Mouse (Mus musculus): Measurements from ENCODE around the gene Zfp827. TPM values are rescaled to one million over a fixed set of nuclear protein-coding genes. Genes with fewer than 3 reads are reported as not detected.

Zfp827 gene
- polyA plus RNA-seq, 1 experiment from 2014 or later: 11.6 TPM

DNA sequence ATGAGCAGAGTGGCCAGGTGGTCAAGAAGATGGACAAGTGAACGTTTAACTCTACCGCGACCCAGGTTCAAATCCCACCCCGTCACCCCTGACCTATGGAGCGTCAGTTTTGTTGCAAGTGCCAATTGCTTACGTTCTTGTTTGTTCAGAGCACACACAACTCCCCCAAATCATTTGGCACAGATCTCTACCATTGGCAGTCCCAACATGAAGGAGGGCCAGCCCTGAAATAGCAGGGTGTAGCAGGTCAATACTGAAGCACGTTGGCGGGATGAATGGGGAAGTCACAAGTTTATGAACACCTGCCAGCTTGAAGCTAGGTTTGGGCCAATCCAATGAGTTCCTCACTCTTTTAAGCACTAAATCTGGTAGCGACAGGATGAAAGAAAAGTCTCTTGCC, 46.7 kb downstream of the Zfp827 start:
- Histone ChIP-seq H3K27ac (replicated peaks; ENCODE audit: low read depth, low read length) (no peak overlapping the region), H3K4me1 (ENCODE audit: control insufficient read depth, insufficient read depth, low read length) (0 out of 2 replicates have a peak, but pooled peaks cover 3% of the 10 kb centered on the region), H3K9me3 (ENCODE audit: control insufficient read depth, low read length) (no peaks in the 10 kb centered on the region), H3K4me3 (ENCODE audit: low read depth, low read length) (no peak overlapping the region), H3K9ac (ENCODE audit: low read length) (no peak overlapping the region), H3K27me3 (ENCODE audit: control insufficient read depth, insufficient read depth, low read length) (no peaks in the 10 kb centered on the region), H3K4me2 (ENCODE audit: low read depth, severe bottlenecking) (no peak overlapping the region), H3K36me3 (ENCODE audit: control insufficient read depth, insufficient read depth, low read length) (peaks cover 6% of the 10 kb centered on the region; the same call in 1 of the 2 replicates)
- WGBS: 90% methylated on average over 9 of the region's 9 CpGs
- no peak for ATAC-seq (ENCODE audit: insufficient number of reproducible peaks, low FRiP score, low TSS enrichment, low read depth)
- no peak for DNase-seq (ENCODE audit: low spot score)

DNA sequence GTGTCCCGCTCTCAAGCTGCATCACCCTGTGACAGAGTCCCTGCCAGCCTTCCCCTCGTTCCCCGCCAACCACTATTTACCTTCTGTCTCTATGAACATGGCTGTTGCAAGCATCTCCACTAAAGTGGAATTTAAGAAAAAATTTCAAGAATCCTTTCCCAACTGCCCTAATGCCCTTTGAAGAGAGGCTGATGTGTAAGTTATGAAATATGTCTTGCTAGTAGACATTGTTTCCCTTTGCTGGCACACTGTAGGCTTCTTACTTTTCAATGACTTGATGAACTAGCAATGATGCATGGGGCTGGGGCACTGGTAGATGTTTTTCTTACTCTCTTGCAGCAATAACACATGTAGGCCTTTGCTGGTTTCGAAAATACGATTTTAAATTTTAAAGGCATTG, 49.0 kb downstream of the Zfp827 start:
- no peak overlapping the region for H3K4me3 ChIP-seq (ENCODE audit: low read depth, low read length)
- H3K27me3 ChIP-seq (ENCODE audit: control insufficient read depth, insufficient read depth, low read length): no peaks in the 10 kb centered on the region
- no peak for ATAC-seq (ENCODE audit: insufficient number of reproducible peaks, low FRiP score, low TSS enrichment, low read depth)
- WGBS: 93% methylated on average over 5 of the region's 5 CpGs
- H3K4me1 ChIP-seq (ENCODE audit: control insufficient read depth, insufficient read depth, low read length): 0 out of 2 replicates have a peak, but pooled peaks cover 3% of the 10 kb centered on the region
- no peak overlapping the region for H3K4me2 ChIP-seq (ENCODE audit: low read depth, severe bottlenecking)
- peaks cover 2% of the 10 kb centered on the region; the same call in 1 of the 2 replicates for H3K36me3 ChIP-seq (ENCODE audit: control insufficient read depth, insufficient read depth, low read length)
- no peaks in the 10 kb centered on the region for H3K9me3 ChIP-seq (ENCODE audit: control insufficient read depth, low read length)
- no peak for DNase-seq (ENCODE audit: low spot score)
- no peak overlapping the region for H3K27ac ChIP-seq (replicated peaks; ENCODE audit: low read depth, low read length)
- no peak overlapping the region for H3K9ac ChIP-seq (ENCODE audit: low read length)

DNA sequence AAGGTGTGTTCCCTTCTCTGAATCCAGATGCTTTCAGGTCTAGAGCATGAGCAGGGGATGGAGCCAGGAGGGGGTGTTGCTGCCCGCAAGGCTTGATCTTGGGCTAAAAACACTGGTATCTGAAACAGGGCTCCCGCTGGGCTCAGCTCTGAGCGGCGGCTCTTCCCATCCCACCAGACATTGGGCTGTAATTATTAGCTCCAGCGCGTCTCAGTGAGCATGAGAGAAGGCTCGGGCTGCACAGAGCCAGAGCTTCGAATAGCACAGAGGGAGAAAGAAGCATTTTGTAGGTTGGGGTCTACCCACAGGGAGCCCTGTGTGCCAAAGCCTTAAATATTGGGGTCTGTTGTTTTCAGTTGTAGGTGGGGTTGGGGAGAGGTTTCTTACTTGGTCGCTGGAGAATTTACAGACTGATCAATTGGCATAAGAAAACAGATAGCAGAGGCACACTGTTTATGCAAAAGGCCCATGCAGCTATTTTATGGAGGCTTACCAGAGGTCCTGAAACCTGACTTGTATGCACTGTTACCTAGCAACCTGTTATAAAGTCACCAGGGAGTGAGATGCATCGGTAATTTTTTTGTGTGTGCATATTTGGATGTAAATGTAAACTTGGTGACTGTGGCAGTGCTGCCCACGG, 50.4 kb downstream of the Zfp827 start:
- 46% methylated on average over 11 of the region's 11 CpGs for WGBS
- H3K4me2 ChIP-seq (ENCODE audit: low read depth, severe bottlenecking): no peak overlapping the region
- H3K36me3 ChIP-seq (ENCODE audit: control insufficient read depth, insufficient read depth, low read length): peaks cover 2% of the 10 kb centered on the region; the same call in 1 of the 2 replicates
- H3K4me3 ChIP-seq (ENCODE audit: low read depth, low read length): no peak overlapping the region
- H3K4me1 ChIP-seq (ENCODE audit: control insufficient read depth, insufficient read depth, low read length): 0 out of 2 replicates have a peak, but pooled peaks cover 3% of the 10 kb centered on the region
- no peaks in the 10 kb centered on the region for H3K27me3 ChIP-seq (ENCODE audit: control insufficient read depth, insufficient read depth, low read length)
- DNase-seq (ENCODE audit: low spot score) (no peak), ATAC-seq (ENCODE audit: insufficient number of reproducible peaks, low FRiP score, low TSS enrichment, low read depth) (no peak)
- no peaks in the 10 kb centered on the region for H3K9me3 ChIP-seq (ENCODE audit: control insufficient read depth, low read length)
- H3K27ac ChIP-seq (replicated peaks; ENCODE audit: low read depth, low read length): no peak overlapping the region
- H3K9ac ChIP-seq (ENCODE audit: low read length): no peak overlapping the region

DNA sequence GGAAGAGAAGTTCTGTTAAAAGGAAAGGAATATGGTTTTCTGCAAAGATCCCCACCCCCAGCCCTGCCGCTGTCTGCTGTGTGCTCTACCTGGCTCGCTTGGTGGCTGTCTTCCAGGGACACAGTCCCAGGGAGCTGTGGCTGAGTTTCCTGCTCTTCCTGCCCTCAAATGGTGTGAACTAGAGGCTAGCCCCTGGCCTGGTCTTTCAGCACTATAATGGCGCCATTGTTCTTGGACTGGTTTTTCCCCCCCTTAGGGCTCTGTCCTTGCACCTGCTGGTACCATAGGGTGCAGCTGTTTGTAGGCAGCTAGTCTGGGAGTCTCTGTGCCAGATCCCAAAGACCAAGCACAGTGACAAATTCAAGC, 50.9 kb downstream of the Zfp827 start:
- no peak overlapping the region for H3K4me2 ChIP-seq (ENCODE audit: low read depth, severe bottlenecking)
- WGBS: 82% methylated on average over 3 of the region's 3 CpGs
- no peak overlapping the region for H3K4me3 ChIP-seq (ENCODE audit: low read depth, low read length)
- no peak overlapping the region for H3K27ac ChIP-seq (replicated peaks; ENCODE audit: low read depth, low read length)
- ATAC-seq (ENCODE audit: insufficient number of reproducible peaks, low FRiP score, low TSS enrichment, low read depth) (no peak), DNase-seq (ENCODE audit: low spot score) (no peak)
- H3K36me3 ChIP-seq (ENCODE audit: control insufficient read depth, insufficient read depth, low read length): peaks cover 2% of the 10 kb centered on the region; the same call in 1 of the 2 replicates
- 0 out of 2 replicates have a peak, but pooled peaks cover 3% of the 10 kb centered on the region for H3K4me1 ChIP-seq (ENCODE audit: control insufficient read depth, insufficient read depth, low read length)
- H3K9ac ChIP-seq (ENCODE audit: low read length): no peak overlapping the region
- H3K9me3 ChIP-seq (ENCODE audit: control insufficient read depth, low read length): no peaks in the 10 kb centered on the region
- no peaks in the 10 kb centered on the region for H3K27me3 ChIP-seq (ENCODE audit: control insufficient read depth, insufficient read depth, low read length)

GRCm38 (mm10) chr8:79080096-79080739, 52.0 kb downstream of the Zfp827 start:
- H3K9me3 ChIP-seq (ENCODE audit: control insufficient read depth, low read length): no peaks in the 10 kb centered on the region
- H3K27ac ChIP-seq (replicated peaks; ENCODE audit: low read depth, low read length): no peak overlapping the region
- no peaks in the 10 kb centered on the region for H3K27me3 ChIP-seq (ENCODE audit: control insufficient read depth, insufficient read depth, low read length)
- no peak for ATAC-seq (ENCODE audit: insufficient number of reproducible peaks, low FRiP score, low TSS enrichment, low read depth)
- H3K36me3 ChIP-seq (ENCODE audit: control insufficient read depth, insufficient read depth, low read length): no peaks in the 10 kb centered on the region; the same call in 1 of the 2 replicates
- H3K4me3 ChIP-seq (ENCODE audit: low read depth, low read length): no peak overlapping the region
- WGBS: 88% methylated on average over 6 of the region's 6 CpGs
- H3K4me2 ChIP-seq (ENCODE audit: low read depth, severe bottlenecking): no peak overlapping the region
- no peak overlapping the region for H3K9ac ChIP-seq (ENCODE audit: low read length)
- DNase-seq (ENCODE audit: low spot score): no peak
- H3K4me1 ChIP-seq (ENCODE audit: control insufficient read depth, insufficient read depth, low read length): 0 out of 2 replicates have a peak, but pooled peaks cover 3% of the 10 kb centered on the region

DNA sequence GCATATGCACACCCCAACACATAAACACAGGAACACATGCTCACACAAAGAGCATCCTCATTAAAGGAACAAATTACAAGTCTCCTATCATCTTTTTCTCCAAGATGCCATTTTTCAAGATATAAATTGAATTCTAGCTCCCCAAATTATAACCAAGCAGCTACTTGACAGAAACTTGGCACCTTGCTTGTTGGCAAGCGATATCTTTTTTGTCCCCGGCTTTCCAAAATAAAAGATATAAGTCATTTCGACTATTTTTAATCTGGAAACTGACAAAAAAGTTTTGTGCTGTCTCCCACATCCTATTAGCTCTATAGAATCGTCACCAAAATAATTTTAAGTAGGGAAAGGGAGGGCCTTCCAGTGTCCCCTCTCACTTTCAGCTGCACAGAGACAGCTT, 53.1 kb downstream of the Zfp827 start:
- Histone ChIP-seq H3K4me1 (ENCODE audit: control insufficient read depth, insufficient read depth, low read length) (0 out of 2 replicates have a peak, but pooled peaks cover 3% of the 10 kb centered on the region), H3K4me2 (ENCODE audit: low read depth, severe bottlenecking) (no peak overlapping the region), H3K27ac (replicated peaks; ENCODE audit: low read depth, low read length) (no peak overlapping the region), H3K4me3 (ENCODE audit: low read depth, low read length) (no peak overlapping the region), H3K9me3 (ENCODE audit: control insufficient read depth, low read length) (no peaks in the 10 kb centered on the region), H3K27me3 (ENCODE audit: control insufficient read depth, insufficient read depth, low read length) (no peaks in the 10 kb centered on the region), H3K36me3 (ENCODE audit: control insufficient read depth, insufficient read depth, low read length) (no peaks in the 10 kb centered on the region; the same call in 1 of the 2 replicates), H3K9ac (ENCODE audit: low read length) (no peak overlapping the region)
- WGBS: 95% methylated on average over 4 of the region's 4 CpGs
- ATAC-seq (ENCODE audit: insufficient number of reproducible peaks, low FRiP score, low TSS enrichment, low read depth) (no peak), DNase-seq (ENCODE audit: low spot score) (no peak)

- H3K27ac ChIP-seq (replicated peaks; ENCODE audit: low read depth, low read length): no peak overlapping the region
- H3K9me3 ChIP-seq (ENCODE audit: control insufficient read depth, low read length): no peaks in the 10 kb centered on the region
- H3K9ac ChIP-seq (ENCODE audit: low read length): no peak overlapping the region
- ATAC-seq (ENCODE audit: insufficient number of reproducible peaks, low FRiP score, low TSS enrichment, low read depth): no peak
- WGBS: 89% methylated on average over 10 of the region's 10 CpGs
- no peaks in the 10 kb centered on the region; the same call in 1 of the 2 replicates for H3K36me3 ChIP-seq (ENCODE audit: control insufficient read depth, insufficient read depth, low read length)
- DNase-seq (ENCODE audit: low spot score): no peak
- no peak overlapping the region for H3K4me3 ChIP-seq (ENCODE audit: low read depth, low read length)
- H3K4me2 ChIP-seq (ENCODE audit: low read depth, severe bottlenecking): no peak overlapping the region
- H3K27me3 ChIP-seq (ENCODE audit: control insufficient read depth, insufficient read depth, low read length): no peaks in the 10 kb centered on the region
- H3K4me1 ChIP-seq (ENCODE audit: control insufficient read depth, insufficient read depth, low read length): 0 out of 2 replicates have a peak, but pooled peaks cover 3% of the 10 kb centered on the region
Observed at GRCm38 (mm10) chr8:79081955-79082354, 53.7 kb downstream of the Zfp827 start.

DNA sequence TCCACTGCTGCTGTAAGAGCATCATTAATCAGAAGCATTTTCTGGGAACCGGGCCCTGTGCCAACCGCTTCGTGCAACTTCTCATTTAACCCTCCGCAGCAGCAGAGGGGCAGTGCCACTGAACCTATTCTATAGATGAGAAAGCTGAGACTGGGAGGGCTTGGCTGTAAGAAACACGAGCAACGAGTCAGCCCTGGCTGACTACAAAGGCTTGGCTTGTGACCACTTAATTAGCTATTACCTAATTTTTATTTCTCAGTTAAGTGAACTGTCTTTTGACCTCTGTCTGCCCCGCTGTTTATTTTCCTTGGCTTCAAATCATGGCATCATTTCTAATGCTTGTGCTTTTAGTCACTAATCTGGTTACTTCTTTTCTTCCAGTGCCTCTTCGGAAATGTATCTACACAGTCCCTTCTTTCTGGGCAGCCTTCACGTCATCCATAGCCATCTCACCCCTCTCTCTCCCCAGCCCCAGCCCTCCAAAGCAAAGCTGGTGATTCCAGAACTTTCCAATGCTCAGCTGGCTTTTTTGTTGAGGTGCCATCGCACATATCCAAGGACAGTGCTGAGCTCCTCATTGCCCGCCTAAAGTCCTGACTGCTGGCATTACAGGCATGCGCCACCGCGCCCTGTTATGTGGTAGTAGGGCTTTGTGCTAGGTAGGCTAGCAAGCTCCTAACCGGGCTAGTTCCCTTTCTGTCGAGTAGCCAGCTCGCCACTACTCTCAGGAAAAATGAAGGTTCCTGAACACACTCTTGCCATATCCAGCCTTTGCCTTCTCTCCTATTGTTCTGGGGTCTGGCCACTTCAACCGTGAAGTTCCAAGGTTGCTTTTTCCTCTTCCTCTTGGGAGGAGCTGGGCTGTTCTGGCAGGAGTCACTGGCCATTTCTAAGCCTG, 55.5 kb downstream of the Zfp827 start:
- Histone ChIP-seq H3K4me2 (ENCODE audit: low read depth, severe bottlenecking) (no peak overlapping the region), H3K9me3 (ENCODE audit: control insufficient read depth, low read length) (no peaks in the 10 kb centered on the region), H3K4me1 (ENCODE audit: control insufficient read depth, insufficient read depth, low read length) (0 out of 2 replicates have a peak, but pooled peaks cover under 1% of the 10 kb centered on the region), H3K4me3 (ENCODE audit: low read depth, low read length) (no peak overlapping the region), H3K36me3 (ENCODE audit: control insufficient read depth, insufficient read depth, low read length) (no peaks in the 10 kb centered on the region; the same call in 1 of the 2 replicates), H3K9ac (ENCODE audit: low read length) (no peak overlapping the region), H3K27me3 (ENCODE audit: control insufficient read depth, insufficient read depth, low read length) (no peaks in the 10 kb centered on the region), H3K27ac (replicated peaks; ENCODE audit: low read depth, low read length) (no peak overlapping the region)
- ATAC-seq (ENCODE audit: insufficient number of reproducible peaks, low FRiP score, low TSS enrichment, low read depth) (no peak), DNase-seq (ENCODE audit: low spot score) (no peak)
- 89% methylated on average over 18 of the region's 18 CpGs for WGBS
